Mouse (Mus musculus): ENCODE results near the gene Tmem132c.

- TF ChIP-seq CTCF (conservative IDR thresholded peaks at IDR 0.05; ENCODE audit: low read length) (no peak), NANOG (IDR thresholded peaks at IDR 0.05; ENCODE audit: borderline replicate concordance, low read length) (no peak)
These were observed 325.6 kb downstream of the Tmem132c start for GRCm38 (mm10) chr5:127567165-127567741.

All from E14TG2a.4 (cell line).